Mouse (Mus musculus) left cerebral cortex, adult 9 months (tissue): Measurements from ENCODE around the gene Zfp408.
A peak's percentile ranks its signal among the peaks of the same experiment; 100 is the strongest.
"Not testable (repeated sequence)": the region's sequence is repeated elsewhere in the genome, so short reads cannot be mapped to it uniquely, and the experiment has no call there.

Experiments
- DNase-seq, 2 experiments: peaks; one replicate each; pipeline ENCODE4 v3.0.0; 2022; ENCODE audit warnings: low spot score in 2 of 2

The Zfp408 gene

DNA sequence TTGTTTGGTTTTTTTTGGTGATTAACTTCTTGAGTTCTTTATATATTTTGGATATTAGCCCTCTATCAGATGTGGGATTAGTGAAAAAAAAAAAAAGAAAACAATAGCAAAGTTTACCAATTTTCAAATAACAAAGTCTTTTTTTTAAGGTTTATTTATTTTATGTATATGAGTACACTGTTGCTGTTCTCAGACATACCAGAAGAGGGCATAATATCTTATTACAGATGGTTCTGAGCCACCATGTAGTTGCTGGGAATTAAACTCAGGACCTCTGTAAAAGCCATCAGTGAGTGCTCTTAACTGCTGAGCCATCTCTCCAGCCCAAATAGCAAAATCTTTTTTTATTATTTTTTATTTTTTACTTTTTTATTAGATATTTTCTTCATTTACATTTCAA, 40.2 kb downstream of the Zfp408 start:
- not testable (repeated sequence) for DNase-seq

GRCm38 (mm10) chr2:91602389-91602788, 47.2 kb downstream of the Zfp408 start:
- DNase-seq, result no peak

- peak in 1 of 2 experiments; percentile 16 for DNase-seq
Measured at GRCm38 (mm10) chr2:91600475-91600874, 49.1 kb downstream of the Zfp408 start.
